Mouse (Mus musculus) thymus, adult 2 months (tissue): ENCODE data around the gene Ankrd65. TPM values are rescaled to one million over a fixed set of nuclear protein-coding genes. Genes with fewer than 3 reads are reported as not detected.

Source experiments
- DNase-seq: peaks from one replicate; pipeline ENCODE4 v3.0.0; 2021
- H3K27ac ChIP-seq: fragments of 200-500 bp; 2 replicates; pipeline ENCODE4 v1.5.1; 2012; ENCODE audit warnings: low read length, control low read depth; ENCODE audit not compliant: control insufficient read depth, insufficient read depth
- H3K27me3 ChIP-seq: fragments of 200-500 bp; 2 replicates; pipeline ENCODE4 v1.6.1; 2012; ENCODE audit warnings: mild to moderate bottlenecking, low read length, moderate library complexity, mixed read lengths; ENCODE audit not compliant: control insufficient read depth, insufficient read depth
- H3K36me3 ChIP-seq: fragments of 200-500 bp; 2 replicates; pipeline ENCODE4 v1.6.1; 2012; ENCODE audit warnings: mild to moderate bottlenecking, low read length, moderate library complexity; ENCODE audit not compliant: control insufficient read depth, insufficient read depth
- H3K4me1 ChIP-seq: fragments of 200-500 bp; replicated peaks from 2 replicates; pipeline ENCODE4 v1.6.1; 2012; ENCODE audit warnings: low read length; ENCODE audit not compliant: control insufficient read depth, insufficient read depth
- H3K4me3 ChIP-seq: fragments of 200-500 bp; 2 replicates; pipeline ENCODE4 v1.5.1; 2012; ENCODE audit warnings: mild to moderate bottlenecking, low read length, control low read depth, moderate library complexity; ENCODE audit not compliant: control insufficient read depth, insufficient read depth
- CTCF ChIP-seq: fragments of 200-500 bp; IDR thresholded peaks from 2 replicates; pipeline ENCODE4 v1.5.1; 2012; ENCODE audit warnings: mild to moderate bottlenecking, control low read depth, low read length, moderate library complexity, borderline replicate concordance; ENCODE audit not compliant: control insufficient read depth, poor library complexity, insufficient read depth; ENCODE audit errors: extremely low read depth
- POLR2A ChIP-seq: fragments of 200-500 bp; IDR thresholded peaks from 2 replicates; pipeline ENCODE4 v1.6.1; 2012; ENCODE audit warnings: mild to moderate bottlenecking, low read length, control low read depth, moderate library complexity; ENCODE audit not compliant: control insufficient read depth, poor library complexity, insufficient read depth; ENCODE audit errors: extremely low read depth
- WGBS: fragments of 180-500 bp; shearing (Covaris S2); methylation state at CpG from one replicate; pipeline ENCODE4 v1.1.7; 2018; 5-methylcytosine and 5-hydroxymethylcytosine counted together
- polyA plus RNA-seq: library from polyadenylated mRNA; depleted of rRNA; stranded (reverse); fragments of >200 nt; gene quantifications from 2 replicates; pipeline ENCODE4 v1.2.3, GENCODE M21; 2012; rRNA removed

Ankrd65 gene
- polyA plus RNA-seq, 1 experiment, result 0.42 TPM

GRCm38 (mm10) chr4:155846871-155847578 is 56.8 kb downstream of the Ankrd65 start, which contains the start of gene Dvl1:
Gene Dvl1 (plus strand): TSS chr4:155847402.
- H3K4me1 ChIP-seq, result peaks cover 19% of the 10 kb centered on the region
- 5% methylated on average over 64 of the region's 65 CpGs for WGBS

GRCm38 (mm10) chr4:155847591-155848352 is 57.5 kb downstream of the Ankrd65 start:
- 5% methylated on average over 69 of the region's 69 CpGs for WGBS

More at GRCm38 (mm10) chr4:155846871-155847578, 56.8 kb downstream of the Ankrd65 start, which contains the start of gene Dvl1:
- Histone ChIP-seq H3K4me3 (peak within 1 kb of the TSS; percentile 91), H3K27ac (no peak within 1 kb of the TSS), H3K27me3 (no peaks in the 10 kb centered on the region), H3K36me3 (no peaks in the 10 kb centered on the region)
- peak; percentile 94 for DNase-seq
- TF ChIP-seq CTCF (peak; percentile 77), POLR2A (peak; percentile 53)

GRCm38 (mm10) chr4:155848434-155849095 is 58.3 kb downstream of the Ankrd65 start:
- WGBS, result 82% methylated on average over 7 of the region's 7 CpGs
- TF ChIP-seq POLR2A (no peak), CTCF (no peak)
- no peak for DNase-seq
- no peaks in the 10 kb centered on the region for H3K27me3 ChIP-seq
- H3K4me3 ChIP-seq, result no peak overlapping the region
- peaks cover 19% of the 10 kb centered on the region for H3K4me1 ChIP-seq
- H3K36me3 ChIP-seq, result no peaks in the 10 kb centered on the region
- no peak overlapping the region for H3K27ac ChIP-seq

More at GRCm38 (mm10) chr4:155847591-155848352, 57.5 kb downstream of the Ankrd65 start:
- DNase-seq, result peak; percentile 63
- peak overlapping the region; percentile 91 for H3K4me3 ChIP-seq
- peaks cover 19% of the 10 kb centered on the region for H3K4me1 ChIP-seq
- no peak overlapping the region for H3K27ac ChIP-seq
- no peaks in the 10 kb centered on the region for H3K27me3 ChIP-seq
- TF ChIP-seq POLR2A, result no peak
- TF ChIP-seq CTCF, result no peak
- H3K36me3 ChIP-seq, result no peaks in the 10 kb centered on the region

Other genes starting within 250 kb of the Ankrd65 start
- 129 TPM in 2 replicates for gene Nadk, start 228.1 kb upstream of the Ankrd65 start, polyA plus RNA-seq
- 17.1 and 19.1 TPM in 2 replicates for gene Slc35e2, start 189.0 kb upstream of the Ankrd65 start, polyA plus RNA-seq
- gene Cdk11b, start 165.6 kb upstream of the Ankrd65 start, polyA plus RNA-seq, result 34.4 and 42.1 TPM in 2 replicates
- not detected in 2 replicates for gene Gm10563, start 145.0 kb upstream of the Ankrd65 start, polyA plus RNA-seq
- gene Mmp23, start 137.1 kb upstream of the Ankrd65 start, polyA plus RNA-seq, result 17.0 and 17.8 TPM in 2 replicates
- gene Mib2, start 121.2 kb upstream of the Ankrd65 start, polyA plus RNA-seq, result 91.2 and 99.7 TPM in 2 replicates
- 17.4 and 18.5 TPM in 2 replicates for gene Fndc10, start 96.1 kb upstream of the Ankrd65 start, polyA plus RNA-seq
- gene Ssu72, start 85.6 kb upstream of the Ankrd65 start, polyA plus RNA-seq, result 184 and 186 TPM in 2 replicates
- 4.9 and 5.1 TPM in 2 replicates for gene Tmem240, start 55.6 kb upstream of the Ankrd65 start, polyA plus RNA-seq
- gene Atad3a, start 29.3 kb upstream of the Ankrd65 start, polyA plus RNA-seq, result 87.0 and 93.1 TPM in 2 replicates
- 11.2 and 13.5 TPM in 2 replicates for gene Vwa1, start 15.7 kb upstream of the Ankrd65 start, polyA plus RNA-seq
- gene Tmem88b, start 4.6 kb upstream of the Ankrd65 start, polyA plus RNA-seq, result 0.55 and 0.58 TPM in 2 replicates
- gene Mrpl20, start 12.4 kb downstream of the Ankrd65 start, polyA plus RNA-seq, result 74.6 and 77.9 TPM in 2 replicates
- gene Ccnl2, start 22.1 kb downstream of the Ankrd65 start, polyA plus RNA-seq, result 131 and 145 TPM in 2 replicates
- gene Aurkaip1, start 40.8 kb downstream of the Ankrd65 start, polyA plus RNA-seq, result 230 and 238 TPM in 2 replicates
- 30.7 and 43.4 TPM in 2 replicates for gene Mxra8, start 49.2 kb downstream of the Ankrd65 start, polyA plus RNA-seq
- 152 and 184 TPM in 2 replicates for gene Dvl1, start 57.0 kb downstream of the Ankrd65 start, polyA plus RNA-seq
- 2.7 and 3.0 TPM in 2 replicates for gene Tas1r3, start 72.9 kb downstream of the Ankrd65 start, polyA plus RNA-seq
- gene Cptp, start 79.0 kb downstream of the Ankrd65 start, polyA plus RNA-seq, result 31.9 and 32.2 TPM in 2 replicates
- gene Ints11, start 79.1 kb downstream of the Ankrd65 start, polyA plus RNA-seq, result 107 and 108 TPM in 2 replicates
- gene Pusl1, start 101.3 kb downstream of the Ankrd65 start, polyA plus RNA-seq, result 83.2 and 91.1 TPM in 2 replicates
- gene Acap3, start 101.4 kb downstream of the Ankrd65 start, polyA plus RNA-seq, result 77.6 and 86.1 TPM in 2 replicates
- 122 and 147 TPM in 2 replicates for gene Ube2j2, start 153.4 kb downstream of the Ankrd65 start, polyA plus RNA-seq
- gene C1qtnf12, start 171.9 kb downstream of the Ankrd65 start, polyA plus RNA-seq, result 19.3 and 21.6 TPM in 2 replicates
- 9.5 and 10.8 TPM in 2 replicates for gene B3galt6, start 202.2 kb downstream of the Ankrd65 start, polyA plus RNA-seq
- 65.6 and 68.4 TPM in 2 replicates for gene Sdf4, start 202.4 kb downstream of the Ankrd65 start, polyA plus RNA-seq
- 68.9 and 81.3 TPM in 2 replicates for gene Tnfrsf4, start 223.4 kb downstream of the Ankrd65 start, polyA plus RNA-seq
- 82.1 and 85.2 TPM in 2 replicates for gene Tnfrsf18, start 235.7 kb downstream of the Ankrd65 start, polyA plus RNA-seq